Comparison of ENCODE assay signal across 8 mouse cellular contexts in the genomic region with DNA sequence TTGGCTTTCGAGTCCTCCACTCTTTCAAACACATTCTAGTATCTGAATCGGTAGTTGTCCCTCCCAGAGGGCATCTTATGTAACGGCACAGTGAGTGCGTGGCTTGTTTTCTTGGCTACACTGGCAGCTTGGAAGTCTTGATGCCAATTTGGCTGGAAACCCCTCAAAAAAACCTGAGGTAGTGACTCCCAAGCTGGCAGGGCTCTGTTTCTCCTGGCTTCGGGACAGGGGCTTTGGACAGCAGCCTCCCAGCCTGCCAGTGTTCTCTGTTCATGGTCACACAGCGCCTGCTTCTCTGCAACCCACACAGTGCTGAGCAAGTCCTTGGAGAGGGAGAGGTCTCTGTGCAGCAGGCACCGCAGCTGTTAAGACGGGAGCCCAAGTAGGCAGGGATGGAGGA.
DNase-seq lines count a peak whose midpoint lies in the region; ATAC-seq lines count a peak whose summit lies in the region.

No protein-coding gene starts in this region.

- ATAC-seq in midbrain, embryonic 14.5 days (ENCODE audit: low FRiP score, low TSS enrichment): no peak
- ATAC-seq in midbrain, embryonic 13.5 days: no peak
- no peak for ATAC-seq in megakaryocyte progenitor cell, adult 5-6 weeks (replicated peaks; ENCODE audit: poor library complexity)
- no peak for ATAC-seq in inflammation-experienced regulatory T-cells, adult 6 months

- DNase-seq in midbrain, embryonic 14.5 days: peak; percentile 54
- peak; percentile 43 to 81 for DNase-seq in cerebellum, postnatal 4 days (ENCODE audit: low spot score in 2 of 2)
- DNase-seq in heart, embryonic 10.5 days (ENCODE audit: low spot score): no peak
- peak; percentile 67 to 68 for DNase-seq in left cerebral cortex, postnatal 14 days (ENCODE audit: low spot score in 2 of 2)
- DNase-seq in urinary bladder, postnatal 10 days (ENCODE audit: low spot score): no peak

- H3K9me3 ChIP-seq in midbrain, embryonic 14.5 days (ENCODE audit: control insufficient read depth, low read length): no peaks in the 10 kb centered on the region
- no peaks in the 10 kb centered on the region for H3K9me3 ChIP-seq in midbrain, embryonic 13.5 days
- H3K9me3 ChIP-seq in heart, embryonic 10.5 days: no peaks in the 10 kb centered on the region

- intact Hi-C loops in left cerebral cortex, postnatal 14 days (cut with DNase I): no loop called here

- WGBS in midbrain, embryonic 14.5 days: 85% methylated on average over 8 of the region's 8 CpGs
- 91% methylated on average over 8 of the region's 8 CpGs for WGBS in midbrain, embryonic 13.5 days
- WGBS in heart, embryonic 10.5 days: 79% methylated on average over 8 of the region's 8 CpGs

- no peak overlapping the region for H3K27ac ChIP-seq in midbrain, embryonic 14.5 days (replicated peaks; ENCODE audit: low read depth, low read length)
- H3K27ac ChIP-seq in midbrain, embryonic 13.5 days: no peak overlapping the region
- peak overlapping the region; percentile 79; the same call in 1 of the 2 replicates for H3K27ac ChIP-seq in heart, embryonic 10.5 days

- no peaks in the 10 kb centered on the region for H3K27me3 ChIP-seq in midbrain, embryonic 14.5 days (ENCODE audit: control insufficient read depth, insufficient read depth, low read length)
- no peaks in the 10 kb centered on the region for H3K27me3 ChIP-seq in midbrain, embryonic 13.5 days
- peaks cover 8% of the 10 kb centered on the region for H3K27me3 ChIP-seq in heart, embryonic 10.5 days (ENCODE audit: insufficient read depth, poor library complexity, severe bottlenecking)

- H3K4me1 ChIP-seq in midbrain, embryonic 14.5 days (ENCODE audit: control insufficient read depth, insufficient read depth, low read length): no peaks in the 10 kb centered on the region
- H3K4me1 ChIP-seq in midbrain, embryonic 13.5 days (replicated peaks): no peaks in the 10 kb centered on the region
- peaks cover 20% of the 10 kb centered on the region for H3K4me1 ChIP-seq in heart, embryonic 10.5 days

- no peak overlapping the region for H3K9ac ChIP-seq in midbrain, embryonic 14.5 days (replicated peaks; ENCODE audit: low read length)
- no peak overlapping the region for H3K9ac ChIP-seq in midbrain, embryonic 13.5 days (replicated peaks)

- no peak overlapping the region for H3K4me3 ChIP-seq in midbrain, embryonic 14.5 days (replicated peaks; ENCODE audit: low read depth, low read length)
- H3K4me3 ChIP-seq in midbrain, embryonic 13.5 days (replicated peaks): no peak overlapping the region
- no peak overlapping the region for H3K4me3 ChIP-seq in heart, embryonic 10.5 days

- H3K36me3 ChIP-seq in midbrain, embryonic 14.5 days (ENCODE audit: control insufficient read depth, insufficient read depth, low read length): no peaks in the 10 kb centered on the region
- H3K36me3 ChIP-seq in midbrain, embryonic 13.5 days: no peaks in the 10 kb centered on the region
- H3K36me3 ChIP-seq in heart, embryonic 10.5 days: no peaks in the 10 kb centered on the region

- H3K4me2 ChIP-seq in midbrain, embryonic 14.5 days (ENCODE audit: low read length): no peak overlapping the region
- H3K4me2 ChIP-seq in midbrain, embryonic 13.5 days (replicated peaks): no peak overlapping the region

Comparison
In these comparisons a context has a peak if more than half of its experiments do, and no peak if none do; other contexts are left out.
1. DNase-seq: peak in midbrain, embryonic 14.5 days (single experiment), cerebellum, postnatal 4 days (2 of 2) and left cerebral cortex, postnatal 14 days (2 of 2); none in heart, embryonic 10.5 days (single experiment) and urinary bladder, postnatal 10 days (single experiment).